Mouse (Mus musculus): ENCODE measurements around the gene 4933428G20Rik.

GRCm38 (mm10) chr11:97448611-97449394 lies 51.3 kb downstream of the 4933428G20Rik start:
- TF ChIP-seq POLR2A (IDR thresholded peaks at IDR 0.05; ENCODE audit: insufficient read length, low read depth): no peak
- no peak for TF ChIP-seq MYOD1 (IDR thresholded peaks at IDR 0.05; ENCODE audit: control insufficient read depth in 1 of 3, insufficient read length in 2 of 3, low read depth in 2 of 3)
- TF ChIP-seq E2F4 (IDR thresholded peaks at IDR 0.05; ENCODE audit: insufficient read depth): no peak
- TF ChIP-seq REST (IDR thresholded peaks at IDR 0.05; ENCODE audit: insufficient read depth, insufficient read length): no peak
- no peak for TF ChIP-seq POLR2AphosphoS2 (IDR thresholded peaks at IDR 0.05; ENCODE audit: insufficient read length, low read depth)
- TF ChIP-seq CEBPB (IDR thresholded peaks at IDR 0.05; ENCODE audit: insufficient read depth, poor library complexity, severe bottlenecking): no peak
- TF ChIP-seq TCF12 (IDR thresholded peaks at IDR 0.05; ENCODE audit: insufficient read depth, poor library complexity, severe bottlenecking): no peak
- no peak for TF ChIP-seq MAX (IDR thresholded peaks at IDR 0.05; ENCODE audit: low read depth)

All from myocyte (in vitro differentiated cells).